Mouse (Mus musculus) megakaryocyte, embryonic 14.5 days (primary cell): ENCODE measurements around the gene Tuba1c. TPM values are rescaled to one million over a fixed set of nuclear protein-coding genes. Genes with fewer than 3 reads are reported as not detected.

Source experiments
- H3K27me3 ChIP-seq: replicated peaks from 2 replicates; pipeline ENCODE3; 2012; ENCODE audit warnings: inconsistent platforms
- H3K36me3 ChIP-seq: replicated peaks from 2 replicates; pipeline ENCODE3; 2012; ENCODE audit warnings: low read length, inconsistent platforms, mixed read lengths
- H3K4me1 ChIP-seq: 2 replicates; pipeline ENCODE4 v1.6.1; 2012; ENCODE audit warnings: inconsistent platforms
- H3K4me3 ChIP-seq: replicated peaks from 2 replicates; pipeline ENCODE3; 2012; ENCODE audit warnings: moderate library complexity, mild to moderate bottlenecking, inconsistent platforms
- H3K9me3 ChIP-seq: 2 replicates; pipeline ENCODE4 v1.6.1; 2012; ENCODE audit warnings: inconsistent platforms
- FLI1 ChIP-seq: IDR thresholded peaks from 2 replicates; pipeline ENCODE4 v1.6.1; 2012; ENCODE audit warnings: low read length, inconsistent platforms, mixed read lengths
- GATA1 ChIP-seq: IDR thresholded peaks from 3 replicates; pipeline ENCODE4 v1.6.1; 2012; ENCODE audit warnings: mixed read lengths, low read length, inconsistent platforms, borderline replicate concordance
- polyA plus RNA-seq: library from polyadenylated mRNA; stranded (reverse); fragments of >175 nt; gene quantifications from 2 replicates; pipeline ENCODE4 v1.2.3, GENCODE M21; 2012; ENCODE audit warnings: low replicate concordance; ENCODE audit not compliant: insufficient read depth

Gene Tuba1c
- polyA plus RNA-seq, 1 experiment = 103 TPM

DNA sequence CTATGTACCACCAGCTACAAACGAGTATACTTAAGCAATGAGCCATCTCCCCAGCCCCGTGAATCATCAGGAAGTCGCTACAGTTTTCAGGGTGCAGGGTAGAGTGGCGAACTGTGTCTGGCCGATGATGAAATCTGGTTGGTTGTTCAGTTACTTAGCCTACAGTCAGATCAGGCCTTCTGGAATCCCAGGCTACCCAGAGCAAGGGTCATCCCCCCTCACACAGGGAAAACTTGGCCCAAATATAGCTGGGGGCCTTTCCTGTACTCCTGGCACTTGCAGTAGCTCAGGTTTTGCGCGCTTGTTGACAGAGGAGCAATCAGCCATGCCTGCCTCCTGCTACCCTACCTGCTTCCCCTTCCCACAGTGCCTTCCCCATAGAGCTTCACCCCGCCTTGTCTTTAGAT, 12.3 kb upstream of the Tuba1c start:
- TF ChIP-seq GATA1 (no peak), FLI1 (no peak)
- Histone ChIP-seq H3K4me1 (peaks cover 8% of the 10 kb centered on the region), H3K36me3 (no peaks in the 10 kb centered on the region), H3K4me3 (no peak overlapping the region), H3K27me3 (peaks cover 19% of the 10 kb centered on the region), H3K9me3 (peaks cover 5% of the 10 kb centered on the region)

DNA sequence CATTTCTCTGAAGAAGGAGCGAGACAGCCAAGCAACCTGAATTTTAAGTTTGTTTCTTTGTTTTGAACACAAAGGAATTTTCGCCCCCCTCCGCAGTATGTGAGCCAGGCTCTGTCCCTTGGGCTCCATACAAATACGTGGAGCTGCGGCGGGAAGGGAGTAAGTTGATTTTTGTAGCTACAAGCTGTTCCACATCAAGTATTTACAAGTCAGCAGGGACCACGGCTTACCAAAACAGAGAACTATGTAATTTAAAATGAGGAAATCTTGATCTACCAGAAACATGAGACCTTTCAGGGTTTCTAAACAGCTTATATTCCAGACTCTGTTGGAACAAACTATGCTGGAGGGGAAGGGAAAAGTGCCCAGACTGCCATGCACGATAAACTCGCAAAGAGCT, 11.7 kb upstream of the Tuba1c start:
- peaks cover 8% of the 10 kb centered on the region for H3K4me1 ChIP-seq
- no peak for TF ChIP-seq GATA1
- TF ChIP-seq FLI1 = no peak
- peaks cover 5% of the 10 kb centered on the region for H3K9me3 ChIP-seq
- peaks cover 18% of the 10 kb centered on the region for H3K27me3 ChIP-seq
- no peaks in the 10 kb centered on the region for H3K36me3 ChIP-seq
- H3K4me3 ChIP-seq = no peak overlapping the region

DNA sequence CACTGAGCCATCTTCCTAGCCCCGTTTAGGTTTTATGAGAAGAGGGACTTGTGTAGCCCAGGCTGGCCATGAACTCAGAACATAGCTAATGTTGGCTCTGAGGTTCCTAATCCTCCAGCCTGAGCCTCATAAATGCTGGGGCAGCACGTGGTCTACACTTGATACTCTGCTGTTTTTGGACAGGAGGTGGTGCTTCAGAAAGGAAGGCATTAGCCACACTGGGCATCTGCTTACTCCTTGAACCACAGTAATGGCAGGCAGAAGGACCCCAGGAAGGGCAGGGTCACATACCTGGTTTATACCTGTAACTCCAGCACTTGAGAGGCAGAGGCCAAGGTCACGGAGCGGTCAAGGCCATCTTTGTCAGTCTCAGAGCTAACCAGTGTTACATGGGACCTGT, 11.1 kb upstream of the Tuba1c start:
- peaks cover 5% of the 10 kb centered on the region for H3K9me3 ChIP-seq
- TF ChIP-seq GATA1 (no peak), FLI1 (no peak)
- H3K4me1 ChIP-seq = peaks cover 8% of the 10 kb centered on the region
- H3K4me3 ChIP-seq = no peak overlapping the region
- H3K27me3 ChIP-seq = peaks cover 18% of the 10 kb centered on the region
- no peaks in the 10 kb centered on the region for H3K36me3 ChIP-seq

DNA sequence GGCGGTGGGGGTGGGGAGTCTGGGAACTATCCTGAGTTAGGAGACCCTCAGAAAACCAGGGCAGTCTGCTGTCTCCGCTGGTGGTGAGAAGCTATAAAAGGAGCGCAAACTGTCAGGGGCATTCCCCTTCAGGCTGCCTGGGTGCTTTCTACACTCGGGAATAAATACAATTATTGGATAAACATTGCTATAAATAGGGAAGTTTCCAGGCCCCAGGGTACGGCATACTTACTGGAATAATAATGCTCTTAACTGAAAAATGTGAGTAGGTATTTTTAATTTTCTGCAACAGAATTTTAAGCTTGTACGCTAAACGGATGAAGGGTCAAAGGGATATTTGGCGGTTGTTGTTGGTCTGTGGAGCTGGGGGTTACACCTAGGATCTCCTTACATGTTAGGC, 10.3 kb upstream of the Tuba1c start:
- Histone ChIP-seq H3K4me3 (no peak overlapping the region), H3K9me3 (peaks cover 5% of the 10 kb centered on the region), H3K27me3 (peaks cover 18% of the 10 kb centered on the region), H3K36me3 (no peaks in the 10 kb centered on the region), H3K4me1 (peaks cover 8% of the 10 kb centered on the region)
- TF ChIP-seq FLI1 = no peak
- TF ChIP-seq GATA1 = no peak

DNA sequence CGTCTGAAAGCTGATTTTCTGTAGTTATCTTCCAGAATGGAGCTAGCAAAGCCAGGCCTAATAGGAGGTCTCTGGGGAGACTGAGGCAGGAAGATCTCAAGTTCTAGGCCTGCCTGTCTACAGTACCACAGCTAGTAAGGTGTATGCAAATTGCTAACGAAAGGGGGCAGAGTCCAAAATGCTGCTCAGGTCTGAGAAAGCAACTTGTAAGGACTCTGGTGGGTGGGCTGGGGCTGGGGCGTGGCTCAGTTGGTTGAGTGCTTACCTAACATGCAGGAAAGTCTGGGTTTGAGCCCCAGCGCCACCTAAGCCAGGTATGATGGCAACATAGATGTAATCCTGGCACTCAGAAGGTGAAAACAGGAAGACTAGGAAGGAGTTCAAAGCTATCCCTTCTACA, 9.5 kb upstream of the Tuba1c start:
- peaks cover 15% of the 10 kb centered on the region for H3K27me3 ChIP-seq
- H3K4me3 ChIP-seq = no peak overlapping the region
- no peaks in the 10 kb centered on the region for H3K36me3 ChIP-seq
- peaks cover 5% of the 10 kb centered on the region for H3K9me3 ChIP-seq
- peaks cover 12% of the 10 kb centered on the region for H3K4me1 ChIP-seq
- TF ChIP-seq FLI1 = no peak
- TF ChIP-seq GATA1 = no peak

DNA sequence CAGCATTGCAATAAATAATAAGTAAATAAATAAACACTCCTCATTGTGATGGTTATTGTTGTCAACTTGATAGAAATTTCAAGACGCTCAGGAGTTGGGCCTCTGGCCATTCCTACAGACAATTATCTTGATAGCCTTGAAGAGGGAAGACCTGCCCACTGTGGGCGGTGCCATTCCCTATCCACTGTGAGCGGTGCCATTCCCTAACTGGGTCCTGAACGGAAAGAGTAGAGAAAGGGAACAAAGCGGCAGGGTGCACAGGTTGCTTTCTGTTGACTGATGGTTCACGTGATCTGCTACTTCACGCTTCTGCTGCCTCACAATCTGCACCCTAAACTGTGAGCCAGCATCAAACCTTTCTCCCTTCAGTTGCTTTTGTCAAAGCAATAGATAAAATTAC, 8.4 kb upstream of the Tuba1c start:
- H3K4me3 ChIP-seq = no peak overlapping the region
- H3K27me3 ChIP-seq = peaks cover 14% of the 10 kb centered on the region
- H3K36me3 ChIP-seq = no peaks in the 10 kb centered on the region
- peaks cover 16% of the 10 kb centered on the region for H3K4me1 ChIP-seq
- H3K9me3 ChIP-seq = peaks cover 5% of the 10 kb centered on the region
- TF ChIP-seq GATA1 (no peak), FLI1 (no peak)

DNA sequence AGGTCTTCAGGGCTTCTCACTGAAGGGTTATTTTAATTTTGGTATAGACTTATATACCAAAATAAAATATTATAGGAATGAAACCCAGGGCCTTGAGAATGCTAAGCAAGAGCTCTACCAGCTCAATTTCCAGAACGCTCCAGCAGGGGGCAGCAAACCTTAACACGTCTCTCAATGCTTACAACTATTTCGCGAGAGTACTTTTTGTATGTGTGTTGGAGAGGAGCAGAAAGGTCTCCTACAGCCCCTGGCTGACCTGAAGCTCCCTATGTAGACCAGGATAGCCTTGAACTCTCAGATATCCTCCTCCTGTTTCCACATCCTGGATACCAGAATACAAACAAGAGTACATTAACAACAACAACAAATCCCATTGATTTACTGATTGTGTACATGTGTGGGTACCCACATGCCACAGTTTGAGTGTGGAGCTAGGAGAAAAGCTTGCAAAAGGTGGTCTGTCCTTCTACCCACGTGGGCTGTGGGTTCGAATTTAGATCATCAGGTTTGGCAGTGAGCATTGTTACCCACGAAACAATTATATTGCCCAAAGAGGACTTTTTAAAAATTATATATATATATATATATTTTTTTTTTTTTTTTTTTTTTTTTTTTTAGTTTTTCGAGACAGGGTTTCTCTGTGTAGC, 4.9 kb upstream of the Tuba1c start:
- Histone ChIP-seq H3K27me3 (peaks cover 2% of the 10 kb centered on the region), H3K36me3 (peaks cover 3% of the 10 kb centered on the region), H3K9me3 (peaks cover 5% of the 10 kb centered on the region), H3K4me1 (peaks cover 24% of the 10 kb centered on the region), H3K4me3 (peak overlapping the region; percentile 72)
- TF ChIP-seq FLI1 (no peak), GATA1 (no peak)

DNA sequence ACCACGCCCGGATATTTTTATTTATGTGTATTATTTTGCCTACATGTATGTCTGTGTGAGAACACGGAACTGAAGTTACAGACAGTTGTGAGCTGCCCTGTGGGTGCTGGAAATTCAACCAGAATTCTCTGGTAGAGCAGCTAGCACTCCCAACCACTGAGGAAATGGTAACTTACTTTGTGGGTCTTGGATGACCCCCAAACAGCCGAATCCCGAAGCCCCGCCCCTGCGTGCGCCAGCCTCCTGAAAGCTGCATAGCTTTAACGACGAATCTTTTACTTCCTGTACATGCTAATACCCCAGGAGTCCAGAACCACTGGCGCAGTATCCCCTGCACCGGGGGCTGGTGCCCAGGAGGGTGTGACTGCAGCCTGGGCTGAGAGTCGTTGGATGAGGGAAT, 4.3 kb upstream of the Tuba1c start:
- Histone ChIP-seq H3K36me3 (peaks cover 3% of the 10 kb centered on the region), H3K4me3 (no peak overlapping the region), H3K27me3 (peaks cover 2% of the 10 kb centered on the region), H3K4me1 (peaks cover 24% of the 10 kb centered on the region), H3K9me3 (peaks cover 5% of the 10 kb centered on the region)
- TF ChIP-seq FLI1 (no peak), GATA1 (no peak)

DNA sequence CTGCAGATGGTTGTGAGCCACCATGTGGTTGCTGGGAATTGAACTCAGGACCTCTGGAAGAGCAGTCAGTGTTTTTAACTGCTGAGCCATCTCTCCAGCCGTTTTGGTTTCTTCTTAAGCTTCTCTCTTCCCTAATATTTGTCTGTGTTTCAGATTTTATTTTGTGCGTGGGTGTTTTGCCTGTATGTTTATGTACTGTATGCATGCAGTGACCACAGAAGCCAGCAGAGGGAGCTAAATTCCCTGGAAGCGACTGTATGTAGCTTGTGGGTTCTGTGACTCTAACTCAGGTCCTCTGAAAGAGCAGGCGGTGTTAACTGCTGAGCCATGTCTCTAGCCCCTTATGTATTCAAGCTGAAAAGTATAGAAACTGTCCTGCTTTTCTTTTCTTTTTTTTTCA, 3.4 kb upstream of the Tuba1c start:
- H3K9me3 ChIP-seq = peaks cover 4% of the 10 kb centered on the region
- no peak for TF ChIP-seq GATA1
- no peak for TF ChIP-seq FLI1
- peaks cover 3% of the 10 kb centered on the region for H3K36me3 ChIP-seq
- H3K27me3 ChIP-seq = peaks cover 2% of the 10 kb centered on the region
- H3K4me1 ChIP-seq = peaks cover 24% of the 10 kb centered on the region
- H3K4me3 ChIP-seq = no peak overlapping the region

DNA sequence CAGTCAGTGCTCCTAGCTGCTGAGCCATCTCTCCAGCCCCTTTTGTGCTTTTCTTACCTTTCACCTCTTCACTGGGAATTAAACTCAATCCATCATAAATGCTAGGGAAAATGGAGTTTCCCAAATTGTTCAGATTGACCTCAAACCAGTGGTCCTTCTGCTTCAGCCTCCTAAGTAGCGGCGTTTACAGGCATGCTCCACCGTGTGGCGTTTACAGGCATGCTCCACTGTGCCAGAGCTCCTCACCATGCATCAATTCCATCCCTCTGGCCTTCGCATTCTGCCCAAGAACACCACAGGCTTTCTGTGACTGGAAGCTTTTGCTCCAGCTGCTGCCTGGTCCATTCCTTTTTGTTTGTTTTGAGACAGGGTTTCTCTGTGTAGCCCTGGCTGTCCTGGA, 2.6 kb upstream of the Tuba1c start:
- Histone ChIP-seq H3K4me3 (peak overlapping the region; percentile 6), H3K36me3 (peaks cover 6% of the 10 kb centered on the region), H3K4me1 (peaks cover 27% of the 10 kb centered on the region), H3K27me3 (peaks cover 2% of the 10 kb centered on the region), H3K9me3 (no peaks in the 10 kb centered on the region)
- TF ChIP-seq FLI1 (no peak), GATA1 (no peak)

DNA sequence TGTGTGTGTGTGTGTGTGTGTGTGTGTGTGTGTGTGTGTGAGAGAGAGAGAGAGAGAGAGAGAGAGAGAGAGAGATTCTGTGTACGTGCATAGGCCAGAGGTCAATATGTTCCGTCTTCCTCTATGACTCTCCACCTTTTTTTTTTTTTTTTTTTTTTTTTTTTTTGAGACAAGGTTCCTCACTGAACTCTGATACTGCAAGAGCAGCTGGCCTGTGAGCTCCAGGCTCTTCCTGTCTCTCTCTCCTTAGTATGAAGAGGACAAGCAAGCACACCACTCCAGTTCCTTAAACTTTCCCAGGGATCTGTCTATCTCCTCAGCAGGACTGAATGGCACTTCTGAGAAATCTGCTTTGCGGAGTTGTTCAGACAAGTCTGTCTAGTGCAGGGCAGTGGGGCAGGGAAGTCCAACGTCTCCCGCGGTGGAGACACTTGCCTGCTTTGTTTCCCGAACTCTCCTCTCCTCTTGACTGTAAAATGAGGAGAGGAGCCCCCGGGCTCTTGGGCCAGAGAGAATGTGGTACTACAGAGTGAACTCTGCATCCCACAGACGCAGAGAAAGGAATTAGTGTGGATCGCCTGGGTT, 725 bp upstream of the Tuba1c start:
- Histone ChIP-seq H3K9me3 (no peaks in the 10 kb centered on the region), H3K27me3 (no peaks in the 10 kb centered on the region), H3K36me3 (peaks cover 16% of the 10 kb centered on the region), H3K4me3 (peak overlapping the region; percentile 96), H3K4me1 (peaks cover 45% of the 10 kb centered on the region)
- no peak for TF ChIP-seq GATA1
- no peak for TF ChIP-seq FLI1
